Mouse (Mus musculus) left cerebral cortex, postnatal 4 days (tissue): ENCODE results near the gene Gpr107. TPM values are rescaled to one million over a fixed set of nuclear protein-coding genes. Genes with fewer than 3 reads are reported as not detected.

Experiments used
- DNase-seq: peaks from one replicate; pipeline ENCODE4 v3.0.0-alpha.2; 2022
- intact Hi-C: fragments of 180-260 bp; cut with DNase I; formaldehyde crosslinking; loops from one replicate; pipeline ENCODE4 v1.15.1; 2025
- total RNA-seq, 2 experiments: library from RNA; stranded (reverse); gene quantifications; 2 replicates each; pipeline ENCODE4 v1.2.3; 2021

Gpr107 gene
- total RNA-seq, 2 experiments from 2014 or later: 59.0 to 59.8 TPM

GRCm38 (mm10) chr2:31191765-31192164, 39.6 kb downstream of the Gpr107 start:
- no peak for DNase-seq
- intact Hi-C loops: loop anchor here (5.0 kb wide), 1 partner anchor 101 kb away; no protein-coding TSS in a partner anchor

DNA sequence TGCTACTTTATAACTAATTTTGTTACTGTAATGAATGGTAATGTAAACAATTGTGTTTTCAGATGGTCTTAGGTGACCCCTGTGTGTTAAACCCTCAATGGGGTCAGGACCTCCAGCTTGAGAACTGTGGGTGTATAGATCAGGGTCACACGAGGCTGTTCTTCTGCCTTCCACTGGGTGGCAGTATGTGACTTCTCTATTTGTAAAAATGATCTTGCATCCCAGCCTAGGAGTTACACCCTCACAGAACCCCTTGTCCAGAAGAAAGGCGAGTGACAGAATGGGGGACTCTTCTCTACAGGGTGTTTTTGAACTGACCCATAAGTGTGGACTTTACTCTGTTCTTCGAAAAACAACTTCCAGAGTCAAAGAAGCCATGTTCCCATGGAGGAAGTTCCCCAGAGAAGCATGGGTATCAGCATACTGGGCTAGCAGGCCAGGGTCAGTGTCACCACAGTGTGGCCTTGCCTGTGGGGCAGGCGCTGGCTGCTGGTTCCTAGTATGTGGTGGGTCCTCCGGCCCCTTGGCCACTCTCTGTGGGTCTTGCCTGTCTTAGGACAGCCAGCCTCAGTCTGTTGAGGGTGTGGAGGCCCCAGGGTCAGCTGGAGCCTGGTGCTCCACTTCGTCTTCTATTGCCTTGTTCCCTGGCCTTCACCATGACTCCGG, 42.4 kb downstream of the Gpr107 start:
- intact Hi-C loops: loop anchor here (2.0 to 5.0 kb wide), 2 partner anchors 98 to 186 kb away; no protein-coding TSS in a partner anchor
- DNase-seq: no peak

DNA sequence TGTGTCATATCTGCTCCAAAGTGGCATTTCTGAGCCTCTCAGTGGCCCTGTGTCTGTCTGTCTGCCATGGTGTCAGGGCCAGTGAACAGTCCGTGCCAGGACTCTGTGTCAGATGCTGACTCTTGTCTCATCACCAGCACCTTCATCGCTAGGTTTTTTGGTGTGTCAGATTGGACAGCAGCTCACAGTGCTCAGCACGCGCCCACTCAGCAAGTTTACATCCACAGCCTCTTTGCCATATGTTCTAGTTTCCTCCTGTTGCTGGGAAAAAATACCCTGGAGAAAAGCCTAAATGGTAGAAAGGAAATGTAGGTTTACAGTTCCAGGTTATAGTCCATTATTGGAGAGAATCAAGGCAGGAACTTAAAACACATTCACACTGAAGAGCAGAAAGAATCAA, 46.5 kb downstream of the Gpr107 start:
- no peak for DNase-seq
- intact Hi-C loops: no loop called here

DNA sequence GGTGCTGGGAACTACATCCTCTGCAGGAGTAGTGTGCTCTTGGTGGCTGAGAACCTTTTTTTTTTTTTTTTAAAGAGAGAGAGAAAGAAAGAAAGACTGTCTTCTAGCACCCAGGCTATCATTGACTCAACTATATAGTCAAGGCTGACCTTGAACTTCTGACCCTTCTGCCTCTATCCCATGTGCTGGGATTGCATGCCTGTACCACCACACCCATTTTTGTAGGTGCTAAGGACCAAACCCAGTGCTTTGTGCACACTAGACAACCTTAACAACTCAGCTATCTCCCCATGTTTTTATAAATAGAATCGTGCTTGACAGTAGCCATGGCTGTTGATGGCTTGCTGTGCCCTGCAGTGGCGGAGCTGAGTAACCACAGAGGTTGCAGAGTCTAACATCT, 47.9 kb downstream of the Gpr107 start:
- intact Hi-C loops: no loop called here

DNA sequence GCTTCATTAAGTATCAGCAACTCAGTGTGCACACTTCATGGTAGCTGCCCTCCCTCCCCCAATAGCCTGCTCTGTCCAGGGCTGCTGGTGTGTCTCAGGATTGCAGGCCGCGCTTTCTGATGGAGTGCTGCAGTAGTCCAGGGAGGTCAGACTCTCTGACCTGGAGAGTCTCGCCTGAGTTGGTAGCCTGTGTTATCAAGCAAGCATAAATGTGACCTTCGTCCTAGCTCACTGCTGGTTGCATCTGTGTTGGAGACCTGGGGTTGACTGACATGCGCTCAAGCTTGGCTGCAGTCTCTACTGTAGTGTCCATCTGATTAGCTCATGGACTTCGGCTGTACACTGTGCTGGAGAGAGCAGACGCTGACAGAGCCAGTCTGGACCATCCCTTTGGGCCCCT, 49.7 kb downstream of the Gpr107 start:
- DNase-seq: no peak
- intact Hi-C loops: no loop called here

More for the DNA sequence above, 47.9 kb downstream of the Gpr107 start:
- DNase-seq: no peak

- intact Hi-C loops: no loop called here
- no peak for DNase-seq
These were observed 50.2 kb downstream of the Gpr107 start for GRCm38 (mm10) chr2:31202357-31202756.

DNA sequence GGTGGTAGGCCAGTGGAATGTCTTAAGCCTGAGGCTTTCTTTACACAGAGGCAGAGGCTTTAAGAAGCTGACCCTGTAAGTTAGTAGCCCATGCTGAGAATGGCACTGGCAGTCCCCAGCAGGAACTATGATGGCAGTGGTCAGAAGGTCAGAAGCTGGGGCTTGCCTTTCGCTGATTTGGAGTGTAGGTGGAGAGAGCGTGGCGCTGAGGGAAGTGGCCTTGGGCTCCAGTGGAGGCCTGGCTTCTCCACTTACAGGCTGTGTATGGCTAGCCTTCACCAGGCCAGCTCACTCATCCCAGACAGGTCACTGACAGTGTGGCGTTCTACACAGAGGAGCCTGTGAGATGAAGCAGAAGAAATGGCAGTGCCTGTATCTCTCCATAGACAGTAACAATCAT, 50.8 kb downstream of the Gpr107 start:
- intact Hi-C loops: no loop called here
- DNase-seq: no peak

- intact Hi-C loops: no loop called here
These were observed 52.6 kb downstream of the Gpr107 start for GRCm38 (mm10) chr2:31204677-31205076.

GRCm38 (mm10) chr2:31206211-31206610, 54.1 kb downstream of the Gpr107 start:
- DNase-seq: no peak
- intact Hi-C loops: no loop called here

More at GRCm38 (mm10) chr2:31204677-31205076, 52.6 kb downstream of the Gpr107 start:
- no peak for DNase-seq

GRCm38 (mm10) chr2:31206882-31207281, 54.8 kb downstream of the Gpr107 start:
- intact Hi-C loops: no loop called here
- DNase-seq: no peak

GRCm38 (mm10) chr2:31208544-31209142, 56.5 kb downstream of the Gpr107 start:
- intact Hi-C loops: no loop called here

GRCm38 (mm10) chr2:31209525-31209924, 57.4 kb downstream of the Gpr107 start:
- intact Hi-C loops: no loop called here
- DNase-seq: no peak

More at GRCm38 (mm10) chr2:31208544-31209142, 56.5 kb downstream of the Gpr107 start:
- no peak for DNase-seq

DNA sequence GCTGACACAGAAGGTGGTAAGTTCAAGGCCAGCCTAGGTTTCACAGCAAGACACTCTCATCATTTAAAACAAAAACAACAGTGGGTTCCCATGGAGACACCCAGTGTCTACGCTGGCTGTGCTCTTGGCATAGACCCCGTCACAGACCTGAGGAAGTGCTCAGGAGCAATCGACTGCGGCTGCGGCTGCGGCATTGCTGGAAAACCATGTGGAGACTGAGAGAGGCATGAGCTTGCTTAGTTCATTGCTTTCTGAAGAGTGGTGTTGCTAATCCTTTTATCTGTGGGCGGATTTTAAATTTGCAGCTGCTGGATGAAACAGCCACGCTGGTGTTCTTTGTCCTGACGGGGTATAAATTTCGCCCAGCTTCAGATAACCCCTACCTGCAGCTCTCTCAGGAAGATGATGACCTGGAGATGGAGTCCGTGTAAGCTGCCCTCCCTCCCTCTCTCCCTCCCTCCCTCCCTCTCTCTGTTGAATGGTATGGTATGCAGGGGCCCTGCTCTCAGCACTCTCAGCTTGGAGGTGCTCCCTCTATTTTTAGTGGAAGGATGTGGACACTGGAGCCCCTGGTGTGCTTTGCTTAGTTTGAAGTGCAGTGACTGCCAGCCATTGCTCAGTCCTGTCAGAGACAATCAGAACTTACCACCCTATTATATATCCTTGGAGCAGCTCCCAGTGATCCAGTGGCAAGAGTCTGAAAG, 58.2 kb downstream of the Gpr107 start:
- intact Hi-C loops: no loop called here
- no peak for DNase-seq

DNA sequence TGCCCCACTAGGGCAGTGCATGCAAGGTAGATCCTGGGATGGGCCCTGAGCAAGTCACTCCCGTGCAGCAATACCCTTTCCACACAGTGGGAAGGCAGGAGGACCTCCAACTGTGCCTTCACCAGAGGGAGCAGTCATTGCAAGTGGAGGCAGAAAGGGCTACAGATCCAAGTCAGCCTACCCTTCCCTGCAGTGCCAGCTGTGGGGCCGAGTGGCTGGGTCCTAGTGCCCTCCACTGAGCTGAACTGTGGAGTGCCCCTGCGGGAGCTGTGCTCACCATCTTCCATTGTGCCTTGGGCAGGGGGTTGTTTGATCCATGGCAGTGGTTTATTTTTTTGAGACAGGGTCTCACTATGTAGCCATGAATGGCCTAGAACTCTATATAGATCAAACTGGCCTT, 59.1 kb downstream of the Gpr107 start:
- no peak for DNase-seq
- intact Hi-C loops: no loop called here

DNA sequence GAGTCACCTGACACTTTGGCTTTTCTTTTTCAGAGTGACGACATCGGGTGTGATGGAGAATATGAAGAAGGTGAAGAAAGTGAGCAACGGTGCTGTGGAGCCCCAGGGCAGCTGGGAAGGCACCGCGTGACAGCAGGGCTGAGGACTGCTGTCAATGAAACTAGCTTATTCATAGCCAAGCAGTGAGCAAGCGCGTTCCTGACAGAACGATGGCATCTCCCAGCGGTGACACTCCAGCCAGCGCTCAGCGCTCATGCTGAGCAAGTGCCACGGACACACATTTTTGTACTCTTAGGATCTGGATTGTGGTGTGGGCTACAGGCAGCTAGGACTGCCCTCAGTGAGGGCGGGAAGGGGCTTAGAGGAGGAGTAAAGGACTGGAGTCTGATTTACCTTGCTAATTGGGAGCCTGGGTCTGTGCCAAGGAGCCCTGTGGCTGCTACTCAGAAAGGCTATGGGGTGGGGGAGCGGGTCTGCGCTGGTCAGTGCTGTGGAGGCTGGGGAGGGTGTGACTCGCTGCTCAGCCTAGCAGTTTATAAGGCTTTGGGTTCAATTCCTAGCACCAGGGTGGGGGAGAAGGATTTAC, 62.2 kb downstream of the Gpr107 start:
- intact Hi-C loops: no loop called here
- peak; percentile 38 for DNase-seq

DNA sequence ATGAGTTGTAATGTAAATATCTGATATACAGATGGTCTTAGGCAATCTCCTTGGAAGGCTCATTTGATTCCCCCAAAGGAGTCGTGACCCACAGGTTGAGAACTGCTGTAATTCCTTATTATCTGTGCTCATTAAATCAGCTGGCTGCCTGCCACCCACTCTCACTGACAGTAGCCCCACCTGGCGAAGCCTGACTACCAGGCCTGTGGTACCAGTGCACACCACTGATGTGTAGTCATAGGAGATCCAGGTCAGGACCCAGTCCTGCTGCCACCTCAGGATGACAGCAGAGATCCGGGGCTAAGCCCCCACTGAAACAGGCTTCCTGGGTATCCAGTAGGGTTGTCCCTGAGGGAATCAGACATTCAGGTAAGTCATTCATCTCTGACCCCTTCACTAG, 66.5 kb downstream of the Gpr107 start:
- intact Hi-C loops: no loop called here
- DNase-seq: peak; percentile 31

DNA sequence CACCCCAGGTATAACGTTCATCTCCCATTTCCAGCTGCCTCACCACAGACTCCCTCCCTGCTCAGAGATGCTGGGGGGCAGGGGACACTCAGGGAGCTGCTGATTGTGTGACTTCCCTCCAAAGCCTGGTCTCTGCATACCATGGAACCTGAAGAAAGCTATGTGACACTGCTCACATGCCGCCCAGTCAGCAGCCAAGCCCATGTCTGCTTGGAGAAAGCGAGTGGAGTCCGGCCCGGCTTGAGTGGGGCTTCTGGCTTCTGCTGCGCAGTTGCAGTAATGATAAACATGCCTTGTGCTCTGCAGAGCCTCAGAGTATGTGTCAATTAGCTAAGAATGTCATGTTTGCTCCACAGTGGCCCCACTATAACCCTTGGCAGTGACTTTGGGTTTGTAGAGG, 67.4 kb downstream of the Gpr107 start:
- no peak for DNase-seq
- intact Hi-C loops: no loop called here

DNA sequence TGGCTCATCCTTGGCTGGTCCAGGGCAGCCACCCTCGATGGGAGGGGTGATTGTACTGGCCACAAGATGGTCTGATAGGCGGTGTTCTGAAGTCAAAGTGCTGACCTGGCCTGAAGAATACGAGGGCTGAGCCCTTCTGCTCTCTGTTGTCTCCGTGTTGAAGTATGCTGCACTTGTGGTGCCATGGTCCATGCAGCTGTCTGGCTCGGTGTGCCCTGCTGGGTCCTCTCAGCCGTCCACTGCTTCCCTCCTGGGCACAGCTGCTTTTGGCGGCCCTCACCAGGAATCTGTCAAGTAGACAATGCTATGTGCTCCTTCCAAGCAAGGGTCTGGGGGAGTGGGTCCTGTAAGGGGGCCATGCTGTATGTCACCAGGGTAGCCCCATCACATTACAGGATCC, 68.7 kb downstream of the Gpr107 start:
- DNase-seq: no peak
- intact Hi-C loops: no loop called here

DNA sequence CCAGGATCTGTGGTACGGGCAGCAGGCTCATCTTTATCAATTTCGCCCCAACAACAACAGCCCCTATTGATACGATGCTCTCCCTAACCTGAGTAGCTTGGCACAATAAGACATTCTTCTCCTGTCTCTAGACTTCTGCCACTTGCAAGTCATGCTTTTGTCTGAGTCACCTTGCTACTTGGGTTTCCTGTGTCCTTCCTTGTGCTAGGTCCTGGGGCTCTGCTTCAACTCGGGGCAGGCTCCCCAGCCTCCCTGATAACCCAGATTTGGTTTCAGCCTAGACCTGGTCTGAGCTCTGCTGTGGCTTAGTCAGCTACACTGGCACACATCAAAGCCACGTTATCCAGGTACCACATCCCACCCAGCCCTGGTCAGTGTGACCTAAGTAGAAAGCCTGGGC, 69.5 kb downstream of the Gpr107 start:
- DNase-seq: no peak
- intact Hi-C loops: no loop called here

GRCm38 (mm10) chr2:31228768-31229311, 76.7 kb downstream of the Gpr107 start:
- intact Hi-C loops: no loop called here
- no peak for DNase-seq

GRCm38 (mm10) chr2:31239203-31239696, 87.1 kb downstream of the Gpr107 start:
- DNase-seq: no peak

More at GRCm38 (mm10) chr2:31239203-31239696, 87.1 kb downstream of the Gpr107 start:
- intact Hi-C loops: no loop called here
